Mouse (Mus musculus): ENCODE data around the gene Fam110a. TPM values are rescaled to one million over a fixed set of nuclear protein-coding genes. Genes with fewer than 3 reads are reported as not detected.
A peak's percentile ranks its signal among the peaks of the same experiment; 100 is the strongest.

The Fam110a gene
- total and polyA plus RNA-seq, 3 experiments: 4.3 to 6.6 (median 4.7) TPM

DNA sequence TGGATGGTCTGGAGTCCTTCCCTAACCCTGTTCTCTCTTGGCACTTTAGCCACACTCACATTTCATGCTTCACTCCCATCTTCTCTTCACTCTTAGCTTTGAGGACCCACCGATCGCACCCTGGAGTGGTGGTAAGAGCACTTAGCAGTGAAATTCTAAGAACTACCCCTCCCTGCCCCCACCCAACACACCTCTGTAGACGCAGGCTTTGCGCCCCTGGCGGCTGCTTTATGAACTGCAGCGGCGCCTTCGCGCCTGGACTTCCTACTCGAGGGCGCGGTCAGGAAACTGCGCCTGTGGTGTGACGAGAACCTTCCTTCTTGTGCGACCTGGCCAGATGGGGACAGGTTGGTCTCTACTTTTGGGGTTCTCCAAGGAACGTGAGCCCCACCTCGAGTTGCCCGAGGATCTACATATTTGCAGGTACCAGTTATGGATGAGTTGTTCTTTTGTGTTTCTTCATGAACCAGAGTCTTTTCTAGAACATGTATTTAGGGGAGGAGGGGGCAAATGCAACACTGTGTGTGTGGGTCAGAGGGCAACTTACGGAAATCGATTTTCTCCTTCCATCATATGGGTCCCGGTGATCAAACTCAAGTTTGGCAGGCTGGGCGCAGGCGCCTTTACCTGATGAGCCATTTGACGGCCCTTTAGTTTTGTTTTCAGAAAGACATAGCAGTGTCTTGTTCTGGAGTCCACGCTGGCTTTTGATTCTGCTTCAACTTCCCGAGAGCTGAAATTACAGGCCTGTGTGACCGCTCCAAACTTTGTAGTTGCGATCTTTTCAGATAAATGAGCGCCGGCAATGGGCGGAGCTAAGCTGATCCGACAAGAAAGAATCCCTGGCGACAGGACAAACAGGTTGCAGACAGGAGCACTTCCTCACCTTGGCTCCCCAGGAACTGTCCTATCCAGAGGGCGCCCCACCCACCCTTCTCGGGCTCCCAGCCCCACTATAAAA lies 16.5 kb upstream of the Fam110a start, which contains the start of gene Slc52a3:
Gene Slc52a3, plus strand, starts transcription at position 283 of the 961 bp plus-strand sequence.
- Histone ChIP-seq H3K4me1 (ENCODE audit: control insufficient read depth, insufficient read depth, low read length) (peaks cover 12% of the 10 kb centered on the region), H3K4me3 (peak within 1 kb of the TSS; percentile 32), H3K36me3 (ENCODE audit: control insufficient read depth, insufficient read depth, low read length) (no peaks in the 10 kb centered on the region), H3K27ac (peak within 1 kb of the TSS; percentile 27; the same call in 1 of the 2 replicates), H3K79me2 (replicated peaks; ENCODE audit: control insufficient read depth, insufficient read depth, low read length) (no peaks in the 10 kb centered on the region), H3K9ac (ENCODE audit: low read depth, low read length) (no peak within 1 kb of the TSS), H3K27me3 (ENCODE audit: control insufficient read depth, insufficient read depth, low read length) (no peaks in the 10 kb centered on the region)
- intact Hi-C loops (cut with DNase I): no loop called here
- TF ChIP-seq EP300 (IDR thresholded peaks at IDR 0.05; ENCODE audit: insufficient read depth, low read depth, low read length) (0 out of 2 replicates have a peak, but pooled peaks have one; percentile 8), POLR2A (IDR thresholded peaks at IDR 0.05; ENCODE audit: insufficient read depth, low read depth, low read length) (no peak), CTCF (IDR thresholded peaks at IDR 0.05) (0 out of 2 replicates have a peak, but pooled peaks have one; percentile 99)
- 12% methylated on average over 35 of the region's 35 CpGs for WGBS
- peak; percentile 87 to 93 for DNase-seq

DNA sequence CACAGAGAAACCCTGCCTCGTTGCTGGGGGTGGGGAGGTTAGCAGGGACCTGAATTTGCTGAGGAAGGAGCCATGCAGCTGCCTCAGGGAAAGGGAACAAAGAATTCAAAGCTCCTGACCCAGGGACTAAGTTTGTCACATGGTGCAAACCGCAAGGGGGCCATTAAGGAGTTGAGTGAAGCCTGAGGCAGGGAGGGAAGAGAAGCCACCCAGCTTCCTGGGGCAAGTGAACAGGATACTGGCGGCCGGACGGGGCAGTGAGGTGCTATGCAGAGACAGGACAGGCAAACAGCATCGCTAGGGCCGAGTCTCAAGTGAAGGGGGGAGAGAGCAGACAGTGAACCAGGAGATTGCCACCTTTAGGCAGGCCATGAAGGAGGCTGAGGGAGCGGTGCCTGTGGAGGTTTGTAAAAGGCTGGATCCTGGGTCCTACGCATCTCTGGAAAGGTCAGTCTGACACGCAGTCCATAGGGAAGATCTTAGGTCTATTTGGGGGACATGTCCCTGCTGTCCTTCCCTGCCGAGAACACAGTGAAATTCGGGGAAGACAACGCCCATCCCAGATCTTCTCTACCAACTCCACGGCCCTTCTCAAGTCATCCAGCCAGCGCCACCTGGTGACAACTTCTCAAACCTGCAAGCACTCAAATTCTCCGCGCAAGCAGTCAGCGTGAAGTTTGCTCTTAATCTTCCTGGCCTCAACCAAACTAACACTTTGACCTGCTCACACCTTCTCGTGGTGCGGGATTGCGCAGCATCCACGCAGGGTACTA lies 14.5 kb upstream of the Fam110a start:
- 13% methylated on average over 22 of the region's 22 CpGs for WGBS
- TF ChIP-seq EP300 (IDR thresholded peaks at IDR 0.05; ENCODE audit: insufficient read depth, low read depth, low read length): peak; percentile 94
- TF ChIP-seq CTCF (IDR thresholded peaks at IDR 0.05): peak; percentile 93
- no peak for TF ChIP-seq POLR2A (IDR thresholded peaks at IDR 0.05; ENCODE audit: insufficient read depth, low read depth, low read length)
- H3K4me1 ChIP-seq (ENCODE audit: control insufficient read depth, insufficient read depth, low read length): peaks cover 9% of the 10 kb centered on the region
- H3K27me3 ChIP-seq (ENCODE audit: control insufficient read depth, insufficient read depth, low read length): no peaks in the 10 kb centered on the region
- intact Hi-C loops (cut with DNase I): loop anchor here (1.0 kb wide), 3 partner anchors 53 to 118 kb away; no protein-coding TSS in a partner anchor
- H3K36me3 ChIP-seq (ENCODE audit: control insufficient read depth, insufficient read depth, low read length): no peaks in the 10 kb centered on the region
- DNase-seq: peak; percentile 79 to 86
- H3K4me3 ChIP-seq: no peak overlapping the region
- H3K79me2 ChIP-seq (replicated peaks; ENCODE audit: control insufficient read depth, insufficient read depth, low read length): no peaks in the 10 kb centered on the region
- H3K9ac ChIP-seq (ENCODE audit: low read depth, low read length): no peak overlapping the region
- peak overlapping the region; percentile 43; the same call in 1 of the 2 replicates for H3K27ac ChIP-seq

DNA sequence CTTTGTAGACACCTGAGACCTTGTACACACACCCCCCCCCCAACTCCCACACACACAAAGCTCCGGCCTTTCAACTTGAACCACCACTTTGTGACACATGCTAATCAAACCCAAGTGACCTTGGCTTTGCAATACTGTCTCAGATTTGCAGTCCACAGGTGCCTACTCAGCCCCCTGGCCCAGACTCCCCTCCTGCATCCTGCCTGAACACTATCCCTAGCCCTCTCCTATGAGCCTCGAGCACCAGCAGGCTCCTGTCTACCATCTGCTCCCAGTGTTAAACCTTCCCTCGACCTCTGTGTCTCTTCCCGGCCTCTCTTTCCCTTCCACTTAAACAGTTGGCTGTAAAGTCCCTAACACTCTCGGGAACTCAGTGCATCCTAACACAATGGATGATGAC lies 11.4 kb upstream of the Fam110a start:
- intact Hi-C loops (cut with DNase I): no loop called here
- peaks cover 4% of the 10 kb centered on the region for H3K4me1 ChIP-seq (ENCODE audit: control insufficient read depth, insufficient read depth, low read length)

DNA sequence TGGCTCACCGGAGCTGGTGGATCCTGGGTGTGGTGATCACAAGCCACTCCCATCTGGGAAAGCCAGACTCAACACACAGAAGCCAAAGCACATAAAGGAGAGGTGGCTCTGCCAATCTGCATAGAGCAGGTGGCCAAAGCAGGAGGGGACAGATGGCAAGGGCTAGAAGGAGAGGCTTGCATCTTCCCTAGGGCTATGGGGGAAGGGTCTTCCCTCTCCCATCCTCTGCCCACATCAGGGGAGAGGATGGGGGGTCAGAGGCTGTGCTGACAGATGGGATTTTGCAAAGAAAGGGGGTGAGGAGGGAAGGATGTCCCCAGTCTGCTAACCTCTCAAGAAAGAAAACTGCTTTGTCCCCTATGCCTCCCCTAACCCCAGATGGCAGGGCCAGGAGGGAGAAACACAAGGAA lies 11.0 kb upstream of the Fam110a start:
- no peaks in the 10 kb centered on the region for H3K36me3 ChIP-seq (ENCODE audit: control insufficient read depth, insufficient read depth, low read length)
- no peaks in the 10 kb centered on the region for H3K27me3 ChIP-seq (ENCODE audit: control insufficient read depth, insufficient read depth, low read length)
- TF ChIP-seq CTCF (IDR thresholded peaks at IDR 0.05) (no peak), EP300 (IDR thresholded peaks at IDR 0.05; ENCODE audit: insufficient read depth, low read depth, low read length) (no peak), POLR2A (IDR thresholded peaks at IDR 0.05; ENCODE audit: insufficient read depth, low read depth, low read length) (no peak)
- peaks cover 4% of the 10 kb centered on the region for H3K4me1 ChIP-seq (ENCODE audit: control insufficient read depth, insufficient read depth, low read length)
- H3K9ac ChIP-seq (ENCODE audit: low read depth, low read length): no peak overlapping the region
- WGBS: 51% methylated on average over 1 of the region's 1 CpGs
- intact Hi-C loops (cut with DNase I): no loop called here
- no peak for DNase-seq
- no peaks in the 10 kb centered on the region for H3K79me2 ChIP-seq (replicated peaks; ENCODE audit: control insufficient read depth, insufficient read depth, low read length)
- H3K27ac ChIP-seq: no peak overlapping the region
- H3K4me3 ChIP-seq: no peak overlapping the region

More for the DNA sequence above, 11.4 kb upstream of the Fam110a start:
- Histone ChIP-seq H3K9ac (ENCODE audit: low read depth, low read length) (no peak overlapping the region), H3K27me3 (ENCODE audit: control insufficient read depth, insufficient read depth, low read length) (no peaks in the 10 kb centered on the region), H3K4me3 (no peak overlapping the region), H3K27ac (no peak overlapping the region), H3K36me3 (ENCODE audit: control insufficient read depth, insufficient read depth, low read length) (no peaks in the 10 kb centered on the region), H3K79me2 (replicated peaks; ENCODE audit: control insufficient read depth, insufficient read depth, low read length) (no peaks in the 10 kb centered on the region)
- DNase-seq: no peak
- 46% methylated on average over 5 of the region's 5 CpGs for WGBS
- TF ChIP-seq EP300 (IDR thresholded peaks at IDR 0.05; ENCODE audit: insufficient read depth, low read depth, low read length): no peak
- no peak for TF ChIP-seq POLR2A (IDR thresholded peaks at IDR 0.05; ENCODE audit: insufficient read depth, low read depth, low read length)
- TF ChIP-seq CTCF (IDR thresholded peaks at IDR 0.05): no peak

DNA sequence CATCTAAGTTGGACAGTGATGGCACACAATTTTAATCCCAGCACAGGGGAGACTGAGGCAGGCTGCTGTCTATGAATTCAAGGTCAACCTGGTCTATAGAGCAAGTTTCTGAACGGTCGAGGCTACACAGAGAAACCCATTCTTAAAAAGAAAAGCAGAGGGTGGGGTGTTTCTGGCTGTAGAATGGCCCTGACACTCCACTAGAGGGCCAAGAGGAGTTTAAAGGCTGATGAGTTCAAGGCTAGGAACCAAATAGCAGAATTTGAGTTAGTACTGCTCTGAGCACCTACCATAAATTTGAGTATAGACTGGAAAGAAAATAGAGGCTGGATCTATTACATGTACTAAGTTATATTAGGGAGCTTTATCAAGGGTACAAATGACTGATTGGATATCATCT lies 9.0 kb upstream of the Fam110a start:
- H3K79me2 ChIP-seq (replicated peaks; ENCODE audit: control insufficient read depth, insufficient read depth, low read length): no peaks in the 10 kb centered on the region
- no peak overlapping the region for H3K4me3 ChIP-seq
- no peaks in the 10 kb centered on the region for H3K36me3 ChIP-seq (ENCODE audit: control insufficient read depth, insufficient read depth, low read length)
- 71% methylated on average over 2 of the region's 2 CpGs for WGBS
- TF ChIP-seq CTCF (IDR thresholded peaks at IDR 0.05) (peak; percentile 22), POLR2A (IDR thresholded peaks at IDR 0.05; ENCODE audit: insufficient read depth, low read depth, low read length) (no peak)
- no peaks in the 10 kb centered on the region; the same call in 1 of the 2 replicates for H3K4me1 ChIP-seq (ENCODE audit: control insufficient read depth, insufficient read depth, low read length)
- no peak for DNase-seq
- no peaks in the 10 kb centered on the region for H3K27me3 ChIP-seq (ENCODE audit: control insufficient read depth, insufficient read depth, low read length)
- intact Hi-C loops (cut with DNase I): no loop called here
- no peak overlapping the region for H3K27ac ChIP-seq
- H3K9ac ChIP-seq (ENCODE audit: low read depth, low read length): no peak overlapping the region

Measured in heart, adult 2 months (tissue).